Mouse (Mus musculus) myocyte (in vitro differentiated cells): Measurements from ENCODE around the gene Olfr1032.

Experiments used
- CEBPB ChIP-seq: IDR thresholded peaks from 2 replicates; pipeline ENCODE4 v1.6.1; 2011; ENCODE audit warnings: mild to moderate bottlenecking, moderate library complexity; ENCODE audit not compliant: poor library complexity, insufficient read depth, severe bottlenecking
- MAX ChIP-seq: IDR thresholded peaks from one replicate; pipeline ENCODE4 v1.6.1; 2011; ENCODE audit warnings: low read depth, mild to moderate bottlenecking, control low read depth
- MYOG ChIP-seq, 3 experiments: IDR thresholded peaks; one replicate each; pipeline ENCODE4 v1.6.1; 2011; ENCODE audit warnings: control low read depth in 2 of 3, low read depth in 2 of 3, mild to moderate bottlenecking in 2 of 3; ENCODE audit not compliant: insufficient read length in 2 of 3, control insufficient read depth in 1 of 3, insufficient read depth in 1 of 3
- POLR2A ChIP-seq: IDR thresholded peaks from one replicate; pipeline ENCODE4 v1.6.1; 2011; ENCODE audit warnings: low read depth, mild to moderate bottlenecking, control low read depth, moderate library complexity; ENCODE audit not compliant: insufficient read length
- POLR2AphosphoS2 ChIP-seq: IDR thresholded peaks from one replicate; pipeline ENCODE4 v1.6.1; 2011; ENCODE audit warnings: low read depth, control low read depth; ENCODE audit not compliant: insufficient read length
- TCF12 ChIP-seq: IDR thresholded peaks from one replicate; pipeline ENCODE4 v1.6.1; 2011; ENCODE audit warnings: mild to moderate bottlenecking, control low read depth; ENCODE audit not compliant: poor library complexity, insufficient read depth, severe bottlenecking
- TCF3 ChIP-seq: IDR thresholded peaks from one replicate; pipeline ENCODE4 v1.6.1; 2011; ENCODE audit warnings: low read depth, control low read depth; ENCODE audit not compliant: insufficient read length
- USF1 ChIP-seq: IDR thresholded peaks from one replicate; pipeline ENCODE4 v1.6.1; 2011; ENCODE audit warnings: low read depth, mild to moderate bottlenecking, control low read depth, moderate library complexity

- TF ChIP-seq CEBPB (no peak), TCF3 (no peak), MYOG (IDR thresholded peaks at IDR 0.05; ENCODE audit: control insufficient read depth in 1 of 3, insufficient read depth in 1 of 3, insufficient read length in 2 of 3, low read depth in 2 of 3) (no peak), POLR2AphosphoS2 (no peak), MAX (no peak), POLR2A (no peak), TCF12 (no peak), USF1 (no peak)
Observed at GRCm38 (mm10) chr2:85973595-85973994, 31.7 kb upstream of the Olfr1032 start, which contains the start of gene Olfr1029.
